Mouse (Mus musculus) left cerebral cortex, adult 11 months (tissue): ENCODE data around the gene Scaf1.

Experiments used
- DNase-seq: peaks from one replicate; pipeline ENCODE4 v3.0.0; 2022; ENCODE audit warnings: low spot score

The Scaf1 gene

DNA sequence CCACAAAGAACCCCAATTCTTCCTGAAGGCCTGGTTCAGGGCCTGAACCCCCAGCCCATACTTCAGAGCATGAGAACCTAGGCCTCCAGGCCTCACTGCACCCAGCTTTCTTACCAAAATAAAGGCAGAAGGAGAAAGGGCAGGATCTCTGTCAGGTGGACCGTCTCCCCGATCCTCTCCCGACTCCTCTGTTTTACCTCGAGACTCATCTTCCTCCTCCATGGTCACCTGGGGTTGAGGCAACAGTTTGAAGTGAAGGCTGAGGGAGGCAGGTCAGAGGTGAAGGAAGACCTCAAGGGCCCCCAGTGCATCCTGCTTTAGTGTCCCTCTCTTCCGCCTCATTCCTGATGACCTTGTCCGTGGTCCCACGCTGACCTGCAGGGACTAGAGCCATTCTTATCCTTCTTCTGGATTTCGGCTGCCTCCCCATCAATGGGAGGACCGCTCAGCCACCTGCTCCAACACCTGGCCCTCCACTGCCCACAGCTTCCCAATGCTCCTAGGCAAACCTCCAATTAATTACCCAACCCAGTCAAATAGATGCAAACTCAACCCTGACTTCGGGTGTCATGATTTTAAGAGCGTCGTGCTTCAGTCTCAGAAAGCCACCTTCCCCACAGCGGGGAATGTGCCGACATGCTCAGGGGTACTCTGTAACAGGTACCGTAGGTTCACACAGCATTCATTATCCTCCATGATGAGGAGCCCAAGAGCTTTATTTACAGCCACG lies 2.6 kb downstream of the Scaf1 start:
- no peak for DNase-seq

DNA sequence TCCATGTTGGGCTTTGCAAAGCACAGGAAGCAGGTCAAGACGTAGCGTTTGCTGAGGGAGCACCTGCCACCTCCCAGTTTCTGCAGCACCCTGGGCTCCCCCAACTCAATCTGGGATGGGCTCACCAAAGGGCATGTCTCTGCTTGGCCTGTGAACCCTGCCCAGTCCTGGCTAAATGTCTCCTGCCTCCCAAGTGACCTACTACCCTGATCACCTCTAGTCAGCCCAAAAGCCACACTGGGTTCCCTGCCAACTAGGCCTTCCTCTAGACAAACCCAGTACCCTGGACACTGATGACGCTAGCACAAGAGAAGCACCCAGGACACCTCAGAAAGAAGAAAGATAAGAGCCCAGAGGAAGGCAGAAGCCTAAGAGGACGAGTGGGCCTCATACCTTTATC lies 3.3 kb downstream of the Scaf1 start:
- DNase-seq = no peak

GRCm38 (mm10) chr7:45012011-45012410 lies 4.2 kb downstream of the Scaf1 start:
- no peak for DNase-seq

GRCm38 (mm10) chr7:45008411-45008810 lies 7.8 kb downstream of the Scaf1 start:
- no peak for DNase-seq

DNA sequence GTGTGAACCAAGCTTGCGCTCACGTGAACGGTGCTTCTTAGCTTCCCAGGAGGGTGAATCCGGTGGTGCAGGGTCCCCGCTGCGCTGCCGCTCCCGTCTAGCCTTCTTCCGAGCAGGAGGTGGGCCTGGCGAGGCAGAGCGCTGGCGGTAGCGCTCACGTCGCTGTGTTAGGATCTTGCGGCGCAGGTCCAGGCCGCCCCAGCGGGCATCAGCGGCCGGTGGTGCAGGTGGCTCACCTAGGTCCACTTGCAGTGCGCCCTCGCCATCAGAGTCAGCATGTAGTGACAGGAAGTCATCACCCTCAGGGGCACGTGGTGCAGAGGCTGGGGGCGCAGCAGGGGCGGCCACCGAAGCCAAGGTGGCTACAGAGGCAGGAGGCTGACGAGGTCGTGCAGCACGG lies 8.3 kb downstream of the Scaf1 start:
- no peak for DNase-seq

DNA sequence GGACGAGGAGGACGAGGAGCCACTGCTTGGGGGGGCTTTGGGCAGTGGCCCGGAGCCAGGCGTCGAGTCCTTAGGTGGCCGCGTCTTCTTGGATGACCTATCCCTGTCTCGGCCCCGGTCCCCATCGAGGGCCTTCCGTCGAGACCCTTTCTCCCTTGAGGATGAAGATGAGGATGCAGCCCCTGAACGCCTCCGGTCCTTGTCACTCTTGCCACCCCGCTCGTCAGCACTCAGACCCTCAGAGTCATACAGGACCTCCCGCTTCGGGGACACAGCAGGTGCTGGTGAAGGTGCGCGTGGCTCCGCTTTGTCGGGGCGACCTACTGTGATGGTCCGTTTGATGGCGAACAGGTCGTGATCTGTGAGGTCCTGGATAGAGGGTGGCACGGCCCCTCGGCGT lies 9.0 kb downstream of the Scaf1 start:
- DNase-seq = no peak

GRCm38 (mm10) chr7:45006503-45006902 lies 9.7 kb downstream of the Scaf1 start:
- no peak for DNase-seq

DNA sequence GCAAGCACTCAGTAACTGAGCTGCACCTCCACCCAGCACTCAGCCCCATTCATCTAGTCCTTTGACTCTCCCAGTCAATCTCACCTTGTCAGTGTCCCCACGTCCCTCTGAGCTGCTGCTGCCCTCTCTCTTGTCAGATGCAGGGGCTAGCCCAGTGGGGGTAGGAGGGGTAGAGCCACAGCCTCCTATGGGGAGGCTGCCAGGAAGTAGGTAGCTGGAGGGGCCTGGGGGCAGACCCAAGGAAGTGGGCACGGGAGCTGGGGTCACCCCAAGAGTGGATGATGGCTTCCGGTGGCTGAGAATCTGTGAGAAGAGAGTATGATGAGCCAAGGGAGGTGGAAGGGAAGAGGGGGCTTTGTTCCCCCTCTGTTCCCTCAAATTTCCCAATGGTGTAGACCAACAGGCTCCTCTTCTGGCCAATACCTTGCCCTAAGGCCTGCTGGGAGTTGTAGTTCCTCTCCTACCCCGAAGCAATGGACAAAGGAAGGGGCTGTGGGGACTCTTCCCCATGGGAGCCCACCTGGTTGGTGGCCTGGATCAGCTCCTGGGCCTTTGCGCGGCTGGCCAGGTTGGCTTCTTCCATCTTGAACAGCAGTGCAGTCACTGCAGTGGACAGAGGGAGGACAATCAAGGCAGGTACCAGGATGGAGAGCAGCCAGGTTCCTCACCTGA lies 10.7 kb downstream of the Scaf1 start:
- DNase-seq = no peak

DNA sequence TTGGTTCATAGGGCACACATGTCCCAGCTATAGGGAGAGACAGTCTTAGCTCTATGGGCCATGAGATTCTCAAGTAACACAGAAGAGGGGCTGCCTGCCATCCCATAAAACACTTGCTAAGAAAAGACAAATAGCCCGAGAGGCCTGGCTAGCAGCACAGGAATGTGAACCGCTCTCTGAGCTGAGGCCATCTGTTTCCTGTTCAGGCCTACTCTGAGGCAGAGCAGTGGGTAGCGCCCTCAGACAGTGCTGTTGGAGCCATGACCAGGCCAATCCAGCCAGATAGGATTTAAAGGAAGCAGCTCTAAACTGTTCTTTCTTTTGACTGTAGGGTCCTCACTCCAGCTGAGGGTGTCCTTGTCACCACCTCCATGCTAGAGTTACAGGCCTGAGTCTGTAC lies 11.6 kb downstream of the Scaf1 start:
- DNase-seq = no peak

GRCm38 (mm10) chr7:45002440-45002839 lies 13.7 kb downstream of the Scaf1 start:
- no peak for DNase-seq

- no peak for DNase-seq
These were observed 15.5 kb downstream of the Scaf1 start for GRCm38 (mm10) chr7:45000539-45001114.

- DNase-seq = no peak
These were observed 16.4 kb downstream of the Scaf1 start for GRCm38 (mm10) chr7:44999753-45000152.

DNA sequence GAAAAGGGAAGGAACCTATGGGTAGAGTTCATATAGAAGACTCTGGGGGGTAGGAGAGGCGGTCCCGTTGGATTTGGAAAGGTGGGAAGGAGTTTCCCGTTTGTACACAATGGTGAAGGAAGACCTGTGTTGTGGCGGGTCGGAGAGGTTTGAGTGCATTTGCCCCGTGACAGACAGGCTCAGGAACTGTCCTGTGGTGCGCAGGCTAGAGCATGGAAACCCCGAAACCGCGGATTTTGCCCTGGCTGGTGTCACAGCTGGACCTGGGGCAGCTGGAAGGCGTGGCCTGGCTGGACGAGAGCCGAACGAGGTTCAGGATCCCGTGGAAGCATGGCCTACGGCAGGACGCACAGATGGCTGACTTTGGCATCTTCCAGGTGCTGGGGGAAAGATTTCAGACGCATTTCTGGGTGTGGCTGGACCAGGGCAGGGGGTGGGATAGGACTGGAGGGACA lies 17.6 kb downstream of the Scaf1 start, which contains the start of gene Bcl2l12:
Gene Bcl2l12 (minus strand): TSS at position 212 of the 455 bp plus-strand sequence.
- DNase-seq = no peak

DNA sequence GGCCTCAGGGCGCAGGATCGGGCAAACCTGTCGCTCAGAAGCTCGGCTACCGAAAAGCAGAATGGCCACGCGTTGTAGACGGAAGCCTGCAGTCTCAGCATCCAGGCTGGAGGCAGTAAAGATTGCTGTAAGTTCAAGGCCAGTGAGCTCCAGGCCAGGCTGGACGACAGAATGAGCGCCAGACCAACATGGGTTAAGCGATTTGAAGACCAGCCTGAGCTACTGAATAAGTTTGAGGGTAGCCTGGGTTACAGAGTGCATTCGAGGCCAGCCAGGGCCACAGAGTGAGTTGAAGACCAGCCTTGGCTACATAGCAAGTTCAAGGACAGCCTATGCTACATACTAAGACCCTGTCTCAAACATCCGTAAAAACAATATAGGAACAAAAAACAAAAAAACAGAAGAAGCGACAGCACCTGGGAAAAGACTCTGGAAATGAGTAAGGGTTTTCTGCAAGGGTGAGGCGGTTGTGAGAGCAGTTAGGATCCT lies 18.2 kb downstream of the Scaf1 start:
- no peak for DNase-seq

GRCm38 (mm10) chr7:44997231-44997939 lies 18.8 kb downstream of the Scaf1 start, which contains the start of gene Irf3:
Gene Irf3, plus strand, starts transcription at chr7:44997648.
- peak; percentile 92 for DNase-seq

DNA sequence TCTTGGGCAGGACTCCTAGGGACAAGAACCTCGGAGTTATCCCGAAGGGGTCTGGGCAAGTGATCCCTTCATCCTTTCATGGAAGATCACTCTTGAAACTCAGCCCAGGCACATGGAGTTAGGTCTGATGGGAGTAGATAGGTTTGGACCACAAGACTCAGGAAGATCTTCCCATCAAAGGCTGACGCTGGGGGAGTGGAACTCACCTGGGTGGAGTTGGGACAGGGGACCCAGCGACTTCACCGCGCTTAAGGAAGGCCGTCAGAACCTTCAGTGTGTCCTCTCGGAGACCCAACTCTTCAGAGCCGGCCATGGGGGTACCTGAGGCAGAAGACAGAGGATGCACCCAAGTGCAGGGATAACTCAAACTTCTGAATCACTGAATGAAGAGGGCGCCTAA lies 19.5 kb downstream of the Scaf1 start:
- no peak for DNase-seq

DNA sequence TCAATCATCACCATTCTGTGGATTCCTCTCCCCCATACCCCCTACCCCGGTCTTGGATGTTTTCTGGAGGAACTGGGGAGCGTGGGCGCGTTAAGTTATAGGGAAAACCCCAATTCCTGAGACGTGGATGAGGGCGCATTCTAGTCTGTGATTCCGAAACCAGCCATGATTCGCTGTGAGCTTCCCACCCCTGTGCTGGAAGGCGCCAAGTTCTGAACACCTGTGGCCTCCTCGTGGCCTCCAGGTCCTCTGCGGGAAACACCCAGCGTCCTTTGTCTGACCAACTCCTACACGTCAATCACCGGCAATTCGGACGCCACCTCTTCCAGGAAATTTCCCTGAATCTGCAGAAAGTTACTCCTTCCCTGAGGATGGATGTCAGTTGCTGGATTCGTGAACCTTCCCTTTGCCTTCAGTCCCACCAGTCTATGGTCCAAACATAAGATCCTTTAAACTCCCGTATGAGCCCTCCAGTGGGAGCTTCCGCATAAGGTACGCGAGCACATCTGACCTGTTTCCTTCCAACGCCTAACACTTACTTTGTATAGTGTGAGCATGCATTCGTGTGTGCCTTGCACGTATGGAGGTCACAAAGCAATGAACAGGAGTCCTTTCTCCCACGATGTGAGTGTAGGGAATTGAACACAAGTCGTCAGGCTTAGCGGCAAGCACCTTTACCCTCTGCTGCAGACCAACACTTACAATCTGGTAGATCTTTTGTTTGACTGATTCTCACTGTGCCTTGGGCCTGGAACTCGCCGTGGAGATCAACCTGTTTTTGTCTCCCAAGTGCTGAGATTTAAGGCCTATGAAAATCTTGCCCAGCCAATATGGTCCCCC lies 29.1 kb downstream of the Scaf1 start:
- no peak for DNase-seq

DNA sequence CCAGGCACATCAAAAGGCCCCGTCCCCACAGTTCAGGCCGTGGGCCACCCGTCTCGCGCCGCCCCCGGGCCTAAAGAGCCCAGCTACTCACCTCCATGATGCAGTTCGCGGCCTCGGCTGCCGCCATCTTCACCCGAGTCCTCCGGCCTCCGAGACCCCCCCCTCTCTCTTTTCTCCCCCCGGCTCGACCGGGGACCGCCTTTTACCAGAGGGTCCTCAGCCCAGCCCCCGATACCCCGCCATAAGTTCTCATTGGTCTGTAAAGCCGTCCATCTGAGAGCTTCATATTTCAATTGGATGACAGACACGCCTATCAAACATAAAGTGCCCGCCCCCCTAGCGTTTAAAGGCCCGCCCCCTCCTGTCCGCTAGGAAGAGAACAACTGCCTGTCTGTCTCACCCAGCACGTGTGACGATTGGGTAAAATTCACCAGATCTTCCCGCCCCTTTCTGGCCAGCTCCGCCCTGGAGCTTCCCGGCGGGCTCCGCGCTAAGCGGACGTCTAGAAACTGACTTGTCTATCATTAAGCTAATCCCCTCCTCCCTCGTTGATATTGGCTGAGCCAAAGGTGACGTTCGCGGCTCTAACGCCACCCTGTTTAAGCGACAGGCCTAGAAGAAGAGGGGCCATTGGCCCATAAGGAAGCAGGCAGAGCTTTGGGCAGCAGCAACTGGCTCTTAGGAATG lies 29.8 kb downstream of the Scaf1 start, which contains the start of gene Prmt1:
Gene Prmt1 (minus strand): TSS at position 377 of the 687 bp plus-strand sequence.
- DNase-seq = peak; percentile 99

DNA sequence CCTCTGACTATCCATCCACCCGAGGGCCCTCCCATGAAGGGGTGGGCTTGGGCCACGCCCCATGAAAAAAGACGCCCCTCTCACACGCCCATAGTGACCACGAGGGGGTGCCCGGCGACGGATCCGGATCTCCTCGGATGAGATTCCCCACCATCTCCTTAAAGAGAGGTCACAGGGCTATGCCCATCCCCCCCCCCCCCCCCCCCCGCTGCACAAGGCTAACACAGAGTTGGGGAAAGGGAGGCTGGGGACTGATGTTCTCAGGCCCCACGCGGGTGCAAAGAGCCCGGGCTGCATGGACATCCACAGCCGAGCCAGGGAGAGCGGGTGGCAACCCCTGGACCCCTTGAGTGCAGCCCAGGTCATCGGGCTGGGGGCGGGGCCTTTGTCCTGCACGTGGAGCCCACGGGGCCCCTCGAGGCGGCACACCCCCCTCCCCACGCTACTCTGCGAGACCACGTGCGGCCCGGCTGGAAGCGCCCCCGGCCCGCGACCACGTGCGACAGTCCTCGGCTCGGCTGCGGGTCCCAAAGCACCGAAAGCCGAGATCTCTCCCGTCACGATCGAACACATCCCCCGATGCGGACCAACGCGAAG lies 30.5 kb downstream of the Scaf1 start:
- peak; percentile 58 for DNase-seq

DNA sequence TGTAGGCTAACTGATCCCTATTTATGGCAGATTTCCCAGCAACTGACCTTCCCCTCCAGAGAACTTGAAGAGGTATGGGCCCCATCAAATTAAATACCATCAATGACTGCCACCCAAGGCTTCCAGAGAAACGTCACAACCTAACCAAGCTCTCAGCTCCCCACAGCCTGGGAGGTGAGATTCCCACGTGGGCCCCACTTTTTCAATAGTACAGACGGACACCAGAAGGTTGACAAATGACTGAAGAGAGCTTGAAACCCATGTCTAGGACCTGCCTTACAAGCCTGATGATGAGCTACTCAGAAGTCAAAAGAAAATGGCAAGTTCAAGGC lies 31.4 kb downstream of the Scaf1 start:
- no peak for DNase-seq
